ENCODE assay signal across 11 mouse cellular contexts in the genomic region with DNA sequence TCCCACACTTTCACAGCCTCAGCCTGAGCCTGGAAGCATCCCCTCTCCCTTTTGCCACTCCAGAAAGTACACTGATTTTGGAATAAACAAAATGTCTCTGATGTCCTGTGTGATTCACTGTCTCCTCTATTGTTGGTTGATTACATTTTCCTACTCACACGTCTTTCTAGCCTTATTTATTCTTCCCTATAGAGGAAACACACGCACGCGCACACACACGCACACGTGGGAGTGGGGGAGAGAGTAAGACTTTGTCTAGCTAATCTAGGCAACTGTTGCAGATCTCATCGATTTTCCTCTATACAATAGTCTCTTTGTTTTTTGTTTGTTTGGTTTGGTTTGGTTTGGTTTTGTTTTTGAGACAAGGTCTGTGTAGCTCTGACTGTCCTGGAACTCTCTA. TPM values are rescaled to one million over a fixed set of nuclear protein-coding genes. Genes with fewer than 3 reads are reported as not detected.
DNase-seq lines count a peak whose midpoint lies in the region; ATAC-seq and TF ChIP-seq lines count a peak whose summit lies in the region.
"Had no signal": no experiment of that assay in that cellular context is flagged by ENCODE, and none has a peak within 500 bp of the region (broad histone marks: within the 10 kb centered on the region; RNA-seq: fewer than 3 reads in every experiment).

No protein-coding gene starts in this region.

- TF ChIP-seq EP300 in lung, postnatal 0 days (IDR thresholded peaks at IDR 0.05): no peak
- no peak for TF ChIP-seq EP300 in ES-Bruce4 (IDR thresholded peaks at IDR 0.05; ENCODE audit: insufficient read depth, low read depth, low read length)
- TF ChIP-seq EP300 in liver, embryonic 14.5 days (IDR thresholded peaks at IDR 0.05; ENCODE audit: low read depth): no peak

- no peak overlapping the region for H3K9ac ChIP-seq in forebrain, embryonic 15.5 days (replicated peaks)
- H3K9ac ChIP-seq in forebrain, embryonic 14.5 days (ENCODE audit: low read length): no peak overlapping the region
- H3K9ac ChIP-seq in lung, embryonic 15.5 days: no peak overlapping the region
- no peak overlapping the region for H3K9ac ChIP-seq in lung, postnatal 0 days (replicated peaks; ENCODE audit: low read depth)
- H3K9ac ChIP-seq in ES-Bruce4 (ENCODE audit: low read depth, poor library complexity, severe bottlenecking): peak overlapping the region; percentile 93
- peak overlapping the region; percentile 98 for H3K9ac ChIP-seq in liver, embryonic 14.5 days (replicated peaks)

- 92% methylated on average over 7 of the region's 7 CpGs for WGBS in forebrain, embryonic 15.5 days
- 93% methylated on average over 7 of the region's 7 CpGs for WGBS in forebrain, embryonic 14.5 days
- WGBS in lung, embryonic 15.5 days: 80% methylated on average over 7 of the region's 7 CpGs
- WGBS in lung, postnatal 0 days: 79% methylated on average over 7 of the region's 7 CpGs
- 86% methylated on average over 7 of the region's 7 CpGs for WGBS in liver, embryonic 14.5 days (ENCODE audit: insufficient replicate concordance)

- TF ChIP-seq POLR2A in ES-Bruce4 (IDR thresholded peaks at IDR 0.05; ENCODE audit: insufficient read depth, low read length): no peak

- ATAC-seq in forebrain, embryonic 15.5 days (replicated peaks): no peak
- no peak for ATAC-seq in forebrain, embryonic 14.5 days
- ATAC-seq in lung, embryonic 15.5 days (ENCODE audit: borderline replicate concordance, extremely low read depth, low FRiP score, low TSS enrichment): no peak
- no peak for ATAC-seq in lung, postnatal 0 days
- ATAC-seq in liver, embryonic 14.5 days (ENCODE audit: insufficient read depth): no peak

- DNase-seq in forebrain, embryonic 14.5 days (ENCODE audit: low spot score): no peak
- DNase-seq in lung, postnatal 0 days (ENCODE audit: low spot score): no peak
- no peak for DNase-seq in liver, embryonic 14.5 days (ENCODE audit: low read depth in 3 of 3, low spot score in 3 of 3)
- DNase-seq in right cerebral cortex, adult 2 months (ENCODE audit: low spot score in 2 of 2): no peak
- DNase-seq in adrenal gland, adult 8-10 months: no peak
- DNase-seq: cerebellum, postnatal 14 days; lung, postnatal 4 days had no signal

- H3K4me3 ChIP-seq in forebrain, embryonic 15.5 days: peak overlapping the region; percentile 61; the same call in 1 of the 2 replicates
- H3K4me3 ChIP-seq in forebrain, embryonic 14.5 days (ENCODE audit: low read depth, low read length): no peak overlapping the region
- peak overlapping the region; percentile 84; the same call in 1 of the 2 replicates for H3K4me3 ChIP-seq in lung, embryonic 15.5 days
- no peak overlapping the region for H3K4me3 ChIP-seq in lung, postnatal 0 days (ENCODE audit: low read depth, low read length)
- peak overlapping the region; percentile 88 for H3K4me3 ChIP-seq in ES-Bruce4 (ENCODE audit: low read depth, low read length)
- peak overlapping the region in 1 of 2 experiments; percentile 98; a peak in 1 of 4 replicates for H3K4me3 ChIP-seq in liver, embryonic 14.5 days (ENCODE audit: insufficient read depth in 1 of 2, low read depth in 2 of 2, low read length in 2 of 2)

- H3K36me3 ChIP-seq in forebrain, embryonic 15.5 days: no peaks in the 10 kb centered on the region
- H3K36me3 ChIP-seq in forebrain, embryonic 14.5 days (ENCODE audit: control insufficient read depth, insufficient read depth, low read length): no peaks in the 10 kb centered on the region
- H3K36me3 ChIP-seq in lung, embryonic 15.5 days: no peaks in the 10 kb centered on the region
- no peaks in the 10 kb centered on the region for H3K36me3 ChIP-seq in lung, postnatal 0 days (ENCODE audit: insufficient read depth, low read length)
- peaks cover 4% of the 10 kb centered on the region for H3K36me3 ChIP-seq in ES-Bruce4 (ENCODE audit: control insufficient read depth, insufficient read depth, low read length, poor library complexity, severe bottlenecking)
- no peaks in the 10 kb centered on the region; the same call in 1 of the 2 replicates for H3K36me3 ChIP-seq in liver, embryonic 14.5 days (replicated peaks; ENCODE audit: control insufficient read depth, insufficient read depth, low read depth)
- H3K36me3 ChIP-seq: embryonic facial prominence, embryonic 13.5 days had no signal

- H3K27ac ChIP-seq in forebrain, embryonic 15.5 days (replicated peaks): no peak overlapping the region
- no peak overlapping the region for H3K27ac ChIP-seq in forebrain, embryonic 14.5 days (ENCODE audit: low read depth, low read length)
- no peak overlapping the region for H3K27ac ChIP-seq in lung, embryonic 15.5 days
- H3K27ac ChIP-seq in lung, postnatal 0 days (ENCODE audit: low read length): no peak overlapping the region
- peak overlapping the region; percentile 98 for H3K27ac ChIP-seq in ES-Bruce4 (ENCODE audit: insufficient read depth, low read length)
- no peak overlapping the region for H3K27ac ChIP-seq in liver, embryonic 14.5 days
- H3K27ac ChIP-seq: embryonic facial prominence, embryonic 13.5 days had no signal

- TF ChIP-seq CTCF in lung, postnatal 0 days (IDR thresholded peaks at IDR 0.05): no peak
- TF ChIP-seq CTCF in ES-Bruce4 (IDR thresholded peaks at IDR 0.05; ENCODE audit: low read depth, low read length): no peak
- TF ChIP-seq CTCF in liver, embryonic 14.5 days (IDR thresholded peaks at IDR 0.05; ENCODE audit: low read depth): no peak

- no peaks in the 10 kb centered on the region for H3K27me3 ChIP-seq in forebrain, embryonic 15.5 days
- H3K27me3 ChIP-seq in forebrain, embryonic 14.5 days (replicated peaks; ENCODE audit: control insufficient read depth, insufficient read depth, low read length): no peaks in the 10 kb centered on the region
- no peaks in the 10 kb centered on the region for H3K27me3 ChIP-seq in lung, embryonic 15.5 days
- H3K27me3 ChIP-seq in lung, postnatal 0 days (replicated peaks; ENCODE audit: insufficient read depth, low read length): no peaks in the 10 kb centered on the region
- H3K27me3 ChIP-seq in ES-Bruce4 (ENCODE audit: control insufficient read depth, insufficient read depth, low read length, poor library complexity, severe bottlenecking): no peaks in the 10 kb centered on the region
- no peaks in the 10 kb centered on the region for H3K27me3 ChIP-seq in liver, embryonic 14.5 days (ENCODE audit: control insufficient read depth, insufficient read depth, low read length)
- H3K27me3 ChIP-seq: embryonic facial prominence, embryonic 13.5 days had no signal

- no peak overlapping the region for H3K4me2 ChIP-seq in forebrain, embryonic 15.5 days (replicated peaks)
- no peak overlapping the region; the same call in 1 of the 2 replicates for H3K4me2 ChIP-seq in forebrain, embryonic 14.5 days (ENCODE audit: low read length)
- H3K4me2 ChIP-seq in lung, embryonic 15.5 days: no peak overlapping the region
- no peak overlapping the region for H3K4me2 ChIP-seq in lung, postnatal 0 days (replicated peaks; ENCODE audit: low read depth, low read length)
- H3K4me2 ChIP-seq in liver, embryonic 14.5 days (ENCODE audit: low read depth): peak overlapping the region; percentile 97

- peaks cover 12% of the 10 kb centered on the region; the same call in 1 of the 2 replicates for H3K4me1 ChIP-seq in forebrain, embryonic 15.5 days
- H3K4me1 ChIP-seq in forebrain, embryonic 14.5 days (ENCODE audit: control insufficient read depth, insufficient read depth, low read length): no peaks in the 10 kb centered on the region
- H3K4me1 ChIP-seq in lung, embryonic 15.5 days: peaks cover 6% of the 10 kb centered on the region; the same call in 1 of the 2 replicates
- no peaks in the 10 kb centered on the region for H3K4me1 ChIP-seq in lung, postnatal 0 days (ENCODE audit: insufficient read depth, low read depth, low read length)
- H3K4me1 ChIP-seq in ES-Bruce4 (ENCODE audit: control insufficient read depth, insufficient read depth, low read length): no peaks in the 10 kb centered on the region
- peaks cover 10 to 11% of the 10 kb centered on the region in 2 experiments; a peak in 2 of 4 replicates for H3K4me1 ChIP-seq in liver, embryonic 14.5 days (replicated peaks; ENCODE audit: control insufficient read depth in 2 of 2, insufficient read depth in 2 of 2, low read length in 1 of 2)
- H3K4me1 ChIP-seq: embryonic facial prominence, embryonic 13.5 days had no signal

- no peaks in the 10 kb centered on the region for H3K9me3 ChIP-seq in forebrain, embryonic 15.5 days
- no peaks in the 10 kb centered on the region for H3K9me3 ChIP-seq in forebrain, embryonic 14.5 days (replicated peaks; ENCODE audit: control insufficient read depth, low read length)
- H3K9me3 ChIP-seq in lung, embryonic 15.5 days: no peaks in the 10 kb centered on the region
- H3K9me3 ChIP-seq in lung, postnatal 0 days (ENCODE audit: low read length): no peaks in the 10 kb centered on the region
- no peaks in the 10 kb centered on the region for H3K9me3 ChIP-seq in ES-Bruce4 (replicated peaks; ENCODE audit: control insufficient read depth, insufficient read depth, low read length, poor library complexity, severe bottlenecking)
- no peaks in the 10 kb centered on the region for H3K9me3 ChIP-seq in liver, embryonic 14.5 days (ENCODE audit: control insufficient read depth, low read length)
- H3K9me3 ChIP-seq: embryonic facial prominence, embryonic 13.5 days had no signal

RNA-seq across cellular contexts. Expression of a gene that starts 0.9 kb away (rescaled TPM):
- polyA plus RNA-seq in forebrain, embryonic 15.5 days (2015; fragmentation: Nextera tagmentation; extraction: Ambion mirVana): 50.7 and 53.2 TPM in 2 replicates
- 32.4 and 37.2 TPM in 2 replicates for polyA plus RNA-seq in forebrain, embryonic 14.5 days (2014; fragmentation: Nextera tagmentation; extraction: Ambion mirVana)
- polyA plus RNA-seq in lung, embryonic 15.5 days (2015; fragmentation: Nextera tagmentation; extraction: Ambion mirVana): 28.4 and 31.3 TPM in 2 replicates
- 30.9 and 32.6 TPM in 2 replicates for polyA plus RNA-seq in lung, postnatal 0 days (2015; fragmentation: Nextera tagmentation; extraction: Ambion mirVana)
- polyA plus RNA-seq in ES-Bruce4 (2011; ENCODE audit: insufficient read depth, insufficient read length, low read depth, missing spikeins): 50.3 and 69.4 TPM in 2 replicates
- polyA plus RNA-seq in liver, embryonic 14.5 days (2012; rRNA removed): 3.9 and 7.4 TPM in 2 replicates
- polyA plus RNA-seq in liver, embryonic 14.5 days (2014; fragmentation: Nextera tagmentation; extraction: Ambion mirVana): 23.0 and 26.4 TPM in 2 replicates
- total RNA-seq in adrenal gland, adult 8-10 months (2022): 10 to 100 TPM; 38.2 to 49.6 (median 42.1) TPM

RNA-seq across cellular contexts. Expression of a gene that starts 8.8 kb away (rescaled TPM):
- polyA plus RNA-seq in forebrain, embryonic 15.5 days (2015; fragmentation: Nextera tagmentation; extraction: Ambion mirVana): 11.3 and 12.4 TPM in 2 replicates
- 12.8 and 13.3 TPM in 2 replicates for polyA plus RNA-seq in forebrain, embryonic 14.5 days (2014; fragmentation: Nextera tagmentation; extraction: Ambion mirVana)
- polyA plus RNA-seq in lung, embryonic 15.5 days (2015; fragmentation: Nextera tagmentation; extraction: Ambion mirVana): 9.5 and 10.3 TPM in 2 replicates
- polyA plus RNA-seq in lung, postnatal 0 days (2015; fragmentation: Nextera tagmentation; extraction: Ambion mirVana): 8.2 and 8.8 TPM in 2 replicates
- polyA plus RNA-seq in ES-Bruce4 (2011; ENCODE audit: insufficient read depth, insufficient read length, low read depth, missing spikeins): 28.7 and 34.1 TPM in 2 replicates
- polyA plus RNA-seq in liver, embryonic 14.5 days (2012; rRNA removed): 5.5 and 6.6 TPM in 2 replicates
- polyA plus RNA-seq in liver, embryonic 14.5 days (2014; fragmentation: Nextera tagmentation; extraction: Ambion mirVana): 7.0 and 8.1 TPM in 2 replicates
- total RNA-seq in adrenal gland, adult 8-10 months (2022): 10 to 100 TPM; 22.5 to 31.4 (median 25.5) TPM

RNA-seq across cellular contexts. Expression of a gene that starts 34.2 kb away (rescaled TPM):
- 0.81 and 1.1 TPM in 2 replicates for polyA plus RNA-seq in forebrain, embryonic 15.5 days (2015; fragmentation: Nextera tagmentation; extraction: Ambion mirVana)
- polyA plus RNA-seq in forebrain, embryonic 14.5 days (2014; fragmentation: Nextera tagmentation; extraction: Ambion mirVana): 0.59 and 0.83 TPM in 2 replicates
- polyA plus RNA-seq in lung, embryonic 15.5 days (2015; fragmentation: Nextera tagmentation; extraction: Ambion mirVana): 2.1 and 2.2 TPM in 2 replicates
- polyA plus RNA-seq in lung, postnatal 0 days (2015; fragmentation: Nextera tagmentation; extraction: Ambion mirVana): 2.5 TPM in 2 replicates
- polyA plus RNA-seq in ES-Bruce4 (2011; ENCODE audit: insufficient read depth, insufficient read length, low read depth, missing spikeins): 2.2 and 3.1 TPM in 2 replicates
- polyA plus RNA-seq in liver, embryonic 14.5 days (2012; rRNA removed): 45.9 and 53.1 TPM in 2 replicates
- polyA plus RNA-seq in liver, embryonic 14.5 days (2014; fragmentation: Nextera tagmentation; extraction: Ambion mirVana): 54.6 and 62.6 TPM in 2 replicates
- total RNA-seq in adrenal gland, adult 8-10 months (2022): 1 to 10 TPM in 1 of 4 experiments, under 1 TPM in 3; 0.67 to 1.8 (median 0.83) TPM

Comparison
In these comparisons a context has a peak if more than half of its experiments do, and no peak if none do; other contexts are left out.
1. H3K4me3 ChIP-seq: peak in forebrain, embryonic 15.5 days (single experiment), lung, embryonic 15.5 days (single experiment) and ES-Bruce4 (single experiment); none in forebrain, embryonic 14.5 days (single experiment) and lung, postnatal 0 days (single experiment).
2. H3K9ac ChIP-seq: peak in ES-Bruce4 (single experiment) and liver, embryonic 14.5 days (single experiment); none in forebrain, embryonic 15.5 days (single experiment), forebrain, embryonic 14.5 days (single experiment), lung, embryonic 15.5 days (single experiment) and lung, postnatal 0 days (single experiment).
3. RNA of a gene that starts 34.2 kb away (polyA plus RNA-seq): 45.9 to 62.6 TPM in liver, embryonic 14.5 days; 2.5 TPM in lung, postnatal 0 days, 2.2 to 3.1 TPM in ES-Bruce4, 2.1 to 2.2 TPM in lung, embryonic 15.5 days, 0.59 to 0.83 TPM in forebrain, embryonic 14.5 days and 0.81 to 1.1 TPM in forebrain, embryonic 15.5 days; every median in the first group is over 10 times any median in the second.